15 mouse cellular contexts compared by ENCODE assay signal in genomic region chr5:132792484-132792883, GRCm38 (mm10).
"Had no signal": no experiment of that assay in that cellular context is flagged by ENCODE, and none has a peak within 500 bp of the region (broad histone marks: within the 10 kb centered on the region; RNA-seq: fewer than 3 reads in every experiment).

No protein-coding gene starts in this region.

- H3K9ac ChIP-seq: limb, embryonic 13.5 days; liver, embryonic 15.5 days; lung, embryonic 15.5 days; neural tube, embryonic 12.5 days had no signal

- H3K4me1 ChIP-seq: limb, embryonic 13.5 days; liver, embryonic 15.5 days; lung, embryonic 15.5 days; midbrain, embryonic 10.5 days; neural tube, embryonic 12.5 days had no signal

- H3K27ac ChIP-seq: kidney, postnatal 0 days; layer of hippocampus, adult 2 months; limb, embryonic 13.5 days; liver, embryonic 15.5 days; lung, embryonic 15.5 days; midbrain, embryonic 10.5 days; neural tube, embryonic 12.5 days had no signal

- H3K9me3 ChIP-seq: liver, embryonic 15.5 days; lung, embryonic 15.5 days; neural tube, embryonic 12.5 days had no signal

- H3K36me3 ChIP-seq: limb, embryonic 13.5 days; liver, embryonic 15.5 days; lung, embryonic 15.5 days; midbrain, embryonic 10.5 days; neural tube, embryonic 12.5 days had no signal

- H3K27me3 ChIP-seq: limb, embryonic 13.5 days; liver, embryonic 15.5 days; lung, embryonic 15.5 days; neural tube, embryonic 12.5 days had no signal

- DNase-seq: kidney, adult 11 months; kidney, adult 9 months; kidney, postnatal 4 days; lung, postnatal 36 days; midbrain, embryonic 14.5 days; thymus, adult 18-20 months; thymus, postnatal 14 days had no signal

- H3K4me2 ChIP-seq: limb, embryonic 13.5 days; liver, embryonic 11.5 days; liver, embryonic 15.5 days; lung, embryonic 15.5 days; neural tube, embryonic 12.5 days had no signal

- H3K4me3 ChIP-seq: layer of hippocampus, adult 2 months; limb, embryonic 13.5 days; liver, embryonic 15.5 days; lung, embryonic 15.5 days; midbrain, embryonic 10.5 days; neural tube, embryonic 12.5 days had no signal
